Mouse (Mus musculus) induced T-regulatory cell, adult 2 months (primary cell): Measurements from ENCODE around the gene Tec.

ENCODE experiments used
- DNase-seq: peaks from one replicate; pipeline ENCODE4 v3.0.0-alpha.2; 2012; ENCODE audit warnings: low read depth

Tec gene

GRCm38 (mm10) chr5:72735763-72736162 is 132.5 kb downstream of the Tec start:
- DNase-seq: no peak

GRCm38 (mm10) chr5:72732885-72733284 is 135.4 kb downstream of the Tec start:
- no peak for DNase-seq

- DNase-seq: peak; percentile 18
These were observed 142.9 kb downstream of the Tec start for GRCm38 (mm10) chr5:72725404-72725803.

GRCm38 (mm10) chr5:72723429-72723828 is 144.9 kb downstream of the Tec start:
- DNase-seq: peak; percentile 46

GRCm38 (mm10) chr5:72720587-72720986 is 147.7 kb downstream of the Tec start:
- DNase-seq: peak; percentile 68

GRCm38 (mm10) chr5:72710572-72711278 is 157.6 kb downstream of the Tec start:
- DNase-seq: peak; percentile 88

- no peak for DNase-seq
These were observed 158.3 kb downstream of the Tec start for GRCm38 (mm10) chr5:72709976-72710375.

- no peak for DNase-seq
These were observed 158.8 kb downstream of the Tec start for GRCm38 (mm10) chr5:72709451-72709850.

- no peak for DNase-seq
These were observed 161.6 kb downstream of the Tec start for GRCm38 (mm10) chr5:72706722-72707121.

- DNase-seq: no peak
These were observed 162.2 kb downstream of the Tec start for GRCm38 (mm10) chr5:72706095-72706494.
